In the genomic region with DNA sequence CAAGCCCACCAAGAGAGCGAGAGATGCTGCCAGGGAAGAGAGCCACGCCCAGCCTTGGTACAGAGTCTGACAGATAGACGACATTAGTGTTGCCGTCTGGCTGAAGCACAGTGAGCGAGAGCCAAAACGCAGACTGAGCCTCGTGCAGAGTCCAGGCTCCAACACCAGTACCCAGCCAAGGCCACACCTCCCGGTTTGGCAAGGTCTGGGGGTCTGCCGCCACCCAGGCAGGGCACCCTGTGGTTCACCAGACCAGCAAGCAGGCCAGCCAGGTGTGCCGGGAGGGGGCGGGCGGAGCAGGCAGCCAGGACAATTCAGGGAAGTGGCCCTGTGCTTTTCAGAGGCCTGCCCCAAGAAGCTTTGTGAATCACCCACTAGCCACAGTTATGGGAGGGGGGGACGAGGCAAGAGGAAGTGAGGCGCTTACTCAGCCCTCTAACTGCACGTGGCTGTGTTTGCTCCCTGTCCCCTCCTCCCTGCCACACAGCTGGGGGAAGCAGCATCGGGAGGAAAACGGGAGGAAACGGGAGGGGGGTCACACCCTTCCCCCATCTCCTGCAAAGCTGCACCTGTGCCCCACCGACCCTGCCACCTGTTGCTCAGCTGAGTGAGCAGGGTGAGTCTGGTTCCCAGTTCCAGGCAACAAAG, we compare ENCODE assay signal across 8 mouse cellular contexts. TPM values are rescaled to one million over a fixed set of nuclear protein-coding genes. Genes with fewer than 3 reads are reported as not detected.
DNase-seq lines count a peak whose midpoint lies in the region; ATAC-seq lines count a peak whose summit lies in the region.

No protein-coding gene starts in this region.

- WGBS in neural tube, embryonic 15.5 days: 38% methylated on average over 19 of the region's 19 CpGs
- 28% methylated on average over 19 of the region's 19 CpGs for WGBS in heart, embryonic 16.5 days
- 25% methylated on average over 19 of the region's 19 CpGs for WGBS in liver, embryonic 12.5 days (ENCODE audit: insufficient replicate concordance)

- no peaks in the 10 kb centered on the region for H3K36me3 ChIP-seq in neural tube, embryonic 15.5 days
- H3K36me3 ChIP-seq in heart, embryonic 16.5 days (ENCODE audit: control insufficient read depth, insufficient read depth): no peaks in the 10 kb centered on the region
- no peaks in the 10 kb centered on the region for H3K36me3 ChIP-seq in liver, embryonic 12.5 days

- no peak for DNase-seq in neural tube, embryonic 10.5 days (ENCODE audit: extremely low spot score, low spot score)
- DNase-seq in c-Kit-positive CD71-negative TER-119-negative erythroid progenitor cells, embryonic 14.5 days (ENCODE audit: low read depth): peak; percentile 53
- peak; percentile 76 for DNase-seq in thymus, postnatal 0 days (ENCODE audit: low spot score)
- DNase-seq in retina, embryonic 14.5 days (ENCODE audit: low spot score): no peak
- no peak for DNase-seq in left cerebral cortex, adult 9 months (ENCODE audit: low spot score in 2 of 2)

- peak; percentile 55; the same call in 1 of the 2 replicates for ATAC-seq in neural tube, embryonic 15.5 days (ENCODE audit: low FRiP score)
- ATAC-seq in heart, embryonic 16.5 days (replicated peaks; ENCODE audit: extremely low read depth, insufficient read depth, low FRiP score): peak; percentile 50
- ATAC-seq in liver, embryonic 12.5 days: no peak

- no peak overlapping the region for H3K9ac ChIP-seq in neural tube, embryonic 15.5 days (replicated peaks)
- H3K9ac ChIP-seq in heart, embryonic 16.5 days (ENCODE audit: low read length): peak overlapping the region; percentile 28; the same call in 1 of the 2 replicates
- H3K9ac ChIP-seq in liver, embryonic 12.5 days: no peak overlapping the region

- no peaks in the 10 kb centered on the region for H3K9me3 ChIP-seq in neural tube, embryonic 15.5 days (replicated peaks)
- no peaks in the 10 kb centered on the region for H3K9me3 ChIP-seq in heart, embryonic 16.5 days (replicated peaks; ENCODE audit: control insufficient read depth, low read length)
- H3K9me3 ChIP-seq in liver, embryonic 12.5 days (replicated peaks): no peaks in the 10 kb centered on the region

- H3K27me3 ChIP-seq in neural tube, embryonic 15.5 days (replicated peaks): no peaks in the 10 kb centered on the region
- H3K27me3 ChIP-seq in heart, embryonic 16.5 days (ENCODE audit: control insufficient read depth, insufficient read depth, low read length): no peaks in the 10 kb centered on the region
- H3K27me3 ChIP-seq in liver, embryonic 12.5 days (replicated peaks): no peaks in the 10 kb centered on the region; the same call in 1 of the 2 replicates

- H3K4me2 ChIP-seq in neural tube, embryonic 15.5 days: no peak overlapping the region
- H3K4me2 ChIP-seq in heart, embryonic 16.5 days (ENCODE audit: low read depth, low read length): no peak overlapping the region
- H3K4me2 ChIP-seq in liver, embryonic 12.5 days: 0 out of 2 replicates have a peak overlapping the region, but pooled peaks have one; percentile 21

- H3K4me3 ChIP-seq in neural tube, embryonic 15.5 days (replicated peaks): no peak overlapping the region
- no peak overlapping the region for H3K4me3 ChIP-seq in heart, embryonic 16.5 days (ENCODE audit: low read length)
- no peak overlapping the region for H3K4me3 ChIP-seq in liver, embryonic 12.5 days

- H3K4me1 ChIP-seq in neural tube, embryonic 15.5 days: peaks cover 22% of the 10 kb centered on the region
- H3K4me1 ChIP-seq in heart, embryonic 16.5 days (ENCODE audit: control insufficient read depth, insufficient read depth, low read length): peaks cover 18% of the 10 kb centered on the region
- H3K4me1 ChIP-seq in liver, embryonic 12.5 days: peaks cover 7% of the 10 kb centered on the region; the same call in 1 of the 2 replicates

- no peak overlapping the region for H3K27ac ChIP-seq in neural tube, embryonic 15.5 days (replicated peaks)
- 0 out of 2 replicates have a peak overlapping the region, but pooled peaks have one; percentile 3 for H3K27ac ChIP-seq in heart, embryonic 16.5 days (ENCODE audit: low read length)
- H3K27ac ChIP-seq in liver, embryonic 12.5 days: no peak overlapping the region

RNA-seq across cellular contexts. Expression of a gene that starts 15.0 kb away (rescaled TPM):
- polyA plus RNA-seq in neural tube, embryonic 15.5 days (2015; fragmentation: Nextera tagmentation; extraction: Ambion mirVana): 9.5 and 11.1 TPM in 2 replicates
- 8.2 and 9.2 TPM in 2 replicates for polyA plus RNA-seq in heart, embryonic 16.5 days (2015; fragmentation: Nextera tagmentation; extraction: Ambion mirVana)
- polyA plus RNA-seq in liver, embryonic 12.5 days (2016; fragmentation: Nextera tagmentation; extraction: Ambion mirVana): 0.97 and 1.6 TPM in 2 replicates
- 2.0 and 2.7 TPM in 2 replicates for polyA plus RNA-seq in thymus, postnatal 0 days (2015; fragmentation: Nextera tagmentation; extraction: Ambion mirVana)

RNA-seq across cellular contexts. Expression of a gene that starts 26.7 kb away (rescaled TPM):
- 74.5 and 85.5 TPM in 2 replicates for polyA plus RNA-seq in neural tube, embryonic 15.5 days (2015; fragmentation: Nextera tagmentation; extraction: Ambion mirVana)
- polyA plus RNA-seq in heart, embryonic 16.5 days (2015; fragmentation: Nextera tagmentation; extraction: Ambion mirVana): 57.6 and 68.6 TPM in 2 replicates
- polyA plus RNA-seq in liver, embryonic 12.5 days (2016; fragmentation: Nextera tagmentation; extraction: Ambion mirVana): 53.4 and 60.9 TPM in 2 replicates
- polyA plus RNA-seq in thymus, postnatal 0 days (2015; fragmentation: Nextera tagmentation; extraction: Ambion mirVana): 106 and 110 TPM in 2 replicates

RNA-seq across cellular contexts. Expression of a gene that starts 41.5 kb away (rescaled TPM):
- 31.0 and 37.0 TPM in 2 replicates for polyA plus RNA-seq in neural tube, embryonic 15.5 days (2015; fragmentation: Nextera tagmentation; extraction: Ambion mirVana)
- polyA plus RNA-seq in heart, embryonic 16.5 days (2015; fragmentation: Nextera tagmentation; extraction: Ambion mirVana): 1.6 and 2.5 TPM in 2 replicates
- 0.57 and 0.60 TPM in 2 replicates for polyA plus RNA-seq in liver, embryonic 12.5 days (2016; fragmentation: Nextera tagmentation; extraction: Ambion mirVana)
- 3.2 and 3.4 TPM in 2 replicates for polyA plus RNA-seq in thymus, postnatal 0 days (2015; fragmentation: Nextera tagmentation; extraction: Ambion mirVana)

Comparison
In these comparisons a context has a peak if more than half of its experiments do, and no peak if none do; other contexts are left out.
1. DNase-seq: peak in c-Kit-positive CD71-negative TER-119-negative erythroid progenitor cells, embryonic 14.5 days (single experiment) and thymus, postnatal 0 days (single experiment); none in neural tube, embryonic 10.5 days (single experiment), retina, embryonic 14.5 days (single experiment) and left cerebral cortex, adult 9 months (0 of 2).